Mouse (Mus musculus) heart, embryonic 10.5 days (tissue): ENCODE data around the gene Ptpn23. TPM values are rescaled to one million over a fixed set of nuclear protein-coding genes. Genes with fewer than 3 reads are reported as not detected.

Experiments
- DNase-seq: peaks from one replicate; pipeline ENCODE4 v3.0.0-alpha.2; 2017; ENCODE audit warnings: low spot score
- H3K27ac ChIP-seq: fragments of 300-500 bp; sonication (generic); 2 replicates; pipeline ENCODE4 v1.5.1; 2016; ENCODE audit warnings: mild to moderate bottlenecking
- H3K27me3 ChIP-seq: fragments of 300-500 bp; sonication (generic); 2 replicates; pipeline ENCODE4 v1.6.1; 2016; ENCODE audit warnings: mild to moderate bottlenecking; ENCODE audit not compliant: poor library complexity, insufficient read depth, severe bottlenecking
- H3K36me3 ChIP-seq: fragments of 300-500 bp; sonication (generic); 2 replicates; pipeline ENCODE4 v1.6.1; 2016; ENCODE audit warnings: mild to moderate bottlenecking, moderate library complexity
- H3K4me1 ChIP-seq: fragments of 300-500 bp; sonication (generic); 2 replicates; pipeline ENCODE4 v1.6.1; 2016; ENCODE audit warnings: mild to moderate bottlenecking
- H3K4me3 ChIP-seq: fragments of 300-500 bp; sonication (generic); 2 replicates; pipeline ENCODE4 v1.5.1; 2016; ENCODE audit warnings: mild to moderate bottlenecking, moderate library complexity
- H3K9me3 ChIP-seq: fragments of 300-500 bp; sonication (generic); 2 replicates; pipeline ENCODE4 v1.6.1; 2016; ENCODE audit warnings: mild to moderate bottlenecking, moderate library complexity
- WGBS: fragments of 180-500 bp; shearing (Covaris S2); methylation state at CpG from one replicate; pipeline ENCODE4 v1.1.7; 2016; 5-methylcytosine and 5-hydroxymethylcytosine counted together
- polyA plus RNA-seq: library from polyadenylated mRNA; unstranded; fragments of >200 nt; fragmentation: Nextera tagmentation; extraction: Ambion mirVana; gene quantifications from 2 replicates; pipeline ENCODE4 v1.2.1, GENCODE M21; 2016

Ptpn23 gene
- polyA plus RNA-seq, 1 experiment from 2014 or later, result 18.4 TPM

- no peaks in the 10 kb centered on the region for H3K9me3 ChIP-seq
- WGBS, result 80% methylated on average over 7 of the region's 7 CpGs
- H3K27me3 ChIP-seq, result no peaks in the 10 kb centered on the region
- H3K4me1 ChIP-seq, result peaks cover 5% of the 10 kb centered on the region; the same call in 1 of the 2 replicates
- H3K4me3 ChIP-seq, result no peak overlapping the region
- DNase-seq, result no peak
- no peak overlapping the region for H3K27ac ChIP-seq
- no peaks in the 10 kb centered on the region for H3K36me3 ChIP-seq
Observed at GRCm38 (mm10) chr9:110345057-110345739, 62.8 kb downstream of the Ptpn23 start.

- no peak overlapping the region for H3K27ac ChIP-seq
Observed at GRCm38 (mm10) chr9:110343805-110344204, 64.2 kb downstream of the Ptpn23 start.

GRCm38 (mm10) chr9:110342008-110342407, 66.0 kb downstream of the Ptpn23 start:
- WGBS, result 66% methylated on average over 8 of the region's 8 CpGs
- DNase-seq, result no peak
- H3K36me3 ChIP-seq, result no peaks in the 10 kb centered on the region
- no peaks in the 10 kb centered on the region for H3K27me3 ChIP-seq
- H3K9me3 ChIP-seq, result no peaks in the 10 kb centered on the region
- H3K27ac ChIP-seq, result no peak overlapping the region
- H3K4me3 ChIP-seq, result no peak overlapping the region
- H3K4me1 ChIP-seq, result peaks cover 15% of the 10 kb centered on the region

More at GRCm38 (mm10) chr9:110343805-110344204, 64.2 kb downstream of the Ptpn23 start:
- Histone ChIP-seq H3K4me1 (peaks cover 2% of the 10 kb centered on the region; the same call in 1 of the 2 replicates), H3K27me3 (no peaks in the 10 kb centered on the region), H3K4me3 (no peak overlapping the region), H3K36me3 (no peaks in the 10 kb centered on the region), H3K9me3 (no peaks in the 10 kb centered on the region)
- no peak for DNase-seq
- WGBS, result 81% methylated on average over 6 of the region's 6 CpGs

GRCm38 (mm10) chr9:110340037-110340750, 67.8 kb downstream of the Ptpn23 start:
- Histone ChIP-seq H3K27ac (no peak overlapping the region), H3K36me3 (no peaks in the 10 kb centered on the region), H3K4me1 (peaks cover 15% of the 10 kb centered on the region), H3K27me3 (no peaks in the 10 kb centered on the region), H3K4me3 (no peak overlapping the region), H3K9me3 (no peaks in the 10 kb centered on the region)
- no peak for DNase-seq
- whole genome bisulfite sequencing, result 84% methylated on average over 5 of the region's 5 CpGs

Other genes starting within 250 kb of the Ptpn23 start
- 0.24 and 0.65 TPM in 2 replicates for gene Cspg5, start 164.4 kb downstream of the Ptpn23 start, polyA plus RNA-seq
- 22.1 and 32.3 TPM in 2 replicates for gene Elp6, start 103.0 kb downstream of the Ptpn23 start, polyA plus RNA-seq
- gene Scap, start 74.9 kb downstream of the Ptpn23 start, polyA plus RNA-seq, result 27.9 and 30.7 TPM in 2 replicates
- not detected in 2 replicates for gene Ngp, start 11.5 kb upstream of the Ptpn23 start, polyA plus RNA-seq
- 9.0 and 10.0 TPM in 2 replicates for gene Klhl18, start 68.5 kb upstream of the Ptpn23 start, polyA plus RNA-seq
- 0.62 and 0.64 TPM in 2 replicates for gene Kif9, start 68.7 kb upstream of the Ptpn23 start, polyA plus RNA-seq
- gene Setd2, start 124.4 kb upstream of the Ptpn23 start, polyA plus RNA-seq, result 24.0 and 29.5 TPM in 2 replicates
- 28.5 and 32.3 TPM in 2 replicates for gene Nradd, start 216.2 kb upstream of the Ptpn23 start, polyA plus RNA-seq
- 2.4 and 3.1 TPM in 2 replicates for gene Nbeal2, start 245.9 kb upstream of the Ptpn23 start, polyA plus RNA-seq
- gene Ccdc12, start 248.3 kb upstream of the Ptpn23 start, polyA plus RNA-seq, result 159 and 189 TPM in 2 replicates